Mouse (Mus musculus): ENCODE data around the gene Tpsb2.
A peak's percentile ranks its signal among the peaks of the same experiment; 100 is the strongest.

Tpsb2 gene

GRCm38 (mm10) chr17:25366005-25366404 is at the start of gene Tpsb2:
Gene Tpsb2, plus strand, starts transcription at chr17:25366305.
- DNase-seq (ENCODE audit: inconsistent age in 2 of 2, low spot score in 1 of 2): no peak

- no peak for DNase-seq (ENCODE audit: inconsistent age in 2 of 2, low spot score in 1 of 2)
Observed at GRCm38 (mm10) chr17:25318354-25318753, 47.8 kb upstream of the Tpsb2 start, which contains the start of gene Prss29. Gene Prss29, plus strand, starts transcription at chr17:25318654.

GRCm38 (mm10) chr17:25320819-25321218 is 45.3 kb upstream of the Tpsb2 start:
- DNase-seq (ENCODE audit: inconsistent age in 2 of 2, low spot score in 1 of 2): no peak

- DNase-seq (ENCODE audit: inconsistent age in 2 of 2, low spot score in 1 of 2): no peak
Observed at GRCm38 (mm10) chr17:25322930-25323329, 43.2 kb upstream of the Tpsb2 start.

- DNase-seq (ENCODE audit: inconsistent age in 2 of 2, low spot score in 1 of 2): no peak
Observed at GRCm38 (mm10) chr17:25332321-25332720, 33.8 kb upstream of the Tpsb2 start.

GRCm38 (mm10) chr17:25333943-25334342 is 32.2 kb upstream of the Tpsb2 start:
- peak; percentile 54 to 84 for DNase-seq (ENCODE audit: inconsistent age in 2 of 2, low spot score in 1 of 2)

GRCm38 (mm10) chr17:25338218-25338617 is 27.9 kb upstream of the Tpsb2 start:
- no peak for DNase-seq (ENCODE audit: inconsistent age in 2 of 2, low spot score in 1 of 2)

- DNase-seq (ENCODE audit: inconsistent age in 2 of 2, low spot score in 1 of 2): no peak
Observed at GRCm38 (mm10) chr17:25340003-25340402, 26.1 kb upstream of the Tpsb2 start.

GRCm38 (mm10) chr17:25341490-25341889 is 24.6 kb upstream of the Tpsb2 start:
- DNase-seq (ENCODE audit: inconsistent age in 2 of 2, low spot score in 1 of 2): no peak

GRCm38 (mm10) chr17:25345462-25345861 is 20.6 kb upstream of the Tpsb2 start, which contains the start of gene Tpsab1:
Gene Tpsab1, minus strand, starts transcription at chr17:25345562.
- no peak for DNase-seq (ENCODE audit: inconsistent age in 2 of 2, low spot score in 1 of 2)

GRCm38 (mm10) chr17:25361291-25361690 is 4.8 kb upstream of the Tpsb2 start:
- no peak for DNase-seq (ENCODE audit: inconsistent age in 2 of 2, low spot score in 1 of 2)

GRCm38 (mm10) chr17:25363726-25364125 is 2.4 kb upstream of the Tpsb2 start:
- peak; percentile 55 to 84 for DNase-seq (ENCODE audit: inconsistent age in 2 of 2, low spot score in 1 of 2)

GRCm38 (mm10) chr17:25368973-25369372 is 2.9 kb downstream of the Tpsb2 start, which contains the start of gene Tpsg1:
Gene Tpsg1, plus strand, starts transcription at chr17:25369273.
- no peak for DNase-seq (ENCODE audit: inconsistent age in 2 of 2, low spot score in 1 of 2)

- DNase-seq (ENCODE audit: inconsistent age in 2 of 2, low spot score in 1 of 2): peak; percentile 79 to 89
Observed at GRCm38 (mm10) chr17:25372491-25372890, 6.4 kb downstream of the Tpsb2 start.

GRCm38 (mm10) chr17:25374011-25374410 is 7.9 kb downstream of the Tpsb2 start:
- peak; percentile 56 to 83 for DNase-seq (ENCODE audit: inconsistent age in 2 of 2, low spot score in 1 of 2)

GRCm38 (mm10) chr17:25394526-25394925 is 28.4 kb downstream of the Tpsb2 start:
- DNase-seq (ENCODE audit: inconsistent age in 2 of 2, low spot score in 1 of 2): peak; percentile 76 to 83

GRCm38 (mm10) chr17:25397804-25398519 is 31.9 kb downstream of the Tpsb2 start:
- peak; percentile 83 to 94 for DNase-seq (ENCODE audit: inconsistent age in 2 of 2, low spot score in 1 of 2)

- peak in 1 of 2 experiments; percentile 48 for DNase-seq (ENCODE audit: inconsistent age in 2 of 2, low spot score in 1 of 2)
Observed at GRCm38 (mm10) chr17:25398520-25398838, 32.4 kb downstream of the Tpsb2 start.

- DNase-seq (ENCODE audit: inconsistent age in 2 of 2, low spot score in 1 of 2): peak in 1 of 2 experiments; percentile 75
Observed at GRCm38 (mm10) chr17:25400443-25400842, 34.3 kb downstream of the Tpsb2 start.

- DNase-seq (ENCODE audit: inconsistent age in 2 of 2, low spot score in 1 of 2): peak in 1 of 2 experiments; percentile 51
Observed at GRCm38 (mm10) chr17:25401491-25401890, 35.4 kb downstream of the Tpsb2 start.

GRCm38 (mm10) chr17:25402224-25402623 is 36.1 kb downstream of the Tpsb2 start:
- DNase-seq (ENCODE audit: inconsistent age in 2 of 2, low spot score in 1 of 2): no peak

- no peak for DNase-seq (ENCODE audit: inconsistent age in 2 of 2, low spot score in 1 of 2)
Observed at GRCm38 (mm10) chr17:25404190-25404589, 38.1 kb downstream of the Tpsb2 start.

Measured in adrenal gland, adult (tissue).